Mouse (Mus musculus) E14TG2a.4 (cell line): ENCODE results near the gene C1qtnf5.
A peak's percentile ranks its signal among the peaks of the same experiment; 100 is the strongest.
"Not testable (repeated sequence)": the region's sequence is repeated elsewhere in the genome, so short reads cannot be mapped to it uniquely, and the experiment has no call there.

Experiments used
- H3K27me3 ChIP-seq: 2 replicates; pipeline ENCODE4 v1.6.1; 2014; ENCODE audit warnings: low read length, control low read depth; ENCODE audit not compliant: insufficient read depth
- H3K36me3 ChIP-seq: 2 replicates; pipeline ENCODE4 v1.6.1; 2014; ENCODE audit warnings: low read length, control low read depth; ENCODE audit not compliant: insufficient read depth
- H3K4me1 ChIP-seq: replicated peaks from 2 replicates; pipeline ENCODE4 v1.6.1; 2014; ENCODE audit warnings: low read depth, low read length, control low read depth
- H3K4me3 ChIP-seq: replicated peaks from 2 replicates; pipeline ENCODE4 v1.5.1; 2014; ENCODE audit warnings: mild to moderate bottlenecking, low read length
- H3K9me3 ChIP-seq: 2 replicates; pipeline ENCODE4 v1.6.1; 2014; ENCODE audit warnings: low read length, control low read depth
- CTCF ChIP-seq: conservative IDR thresholded peaks from 2 replicates; pipeline ENCODE4 v1.5.1; 2014; ENCODE audit warnings: low read length
- NANOG ChIP-seq: IDR thresholded peaks from 2 replicates; pipeline ENCODE4 v1.6.1; 2014; ENCODE audit warnings: borderline replicate concordance, low read length, mixed read lengths
- POU5F1 ChIP-seq: IDR thresholded peaks from 2 replicates; pipeline ENCODE4 v1.6.1; 2014; ENCODE audit warnings: low read length, borderline replicate concordance

The C1qtnf5 gene

DNA sequence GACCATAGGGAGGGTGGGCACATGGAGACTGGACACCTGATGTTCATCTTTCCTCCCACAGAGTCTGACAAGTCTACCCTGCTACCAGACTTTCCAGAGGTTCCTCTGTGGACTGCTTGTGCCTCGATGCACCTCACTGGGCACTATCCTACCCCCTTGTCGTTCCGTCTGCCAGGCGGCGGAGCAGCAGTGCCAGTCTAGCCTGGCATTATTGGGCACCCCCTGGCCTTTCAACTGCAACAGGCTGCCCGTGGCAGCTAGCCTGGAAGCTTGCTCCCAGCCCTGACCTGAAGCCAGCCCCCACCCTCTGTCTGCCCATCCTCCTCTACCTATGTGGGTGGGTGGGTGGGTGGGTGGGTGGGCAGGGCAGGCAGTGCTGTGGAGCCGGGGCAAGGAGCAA lies 863 bp upstream of the C1qtnf5 start:
- Histone ChIP-seq H3K36me3 (peaks cover 51% of the 10 kb centered on the region), H3K9me3 (no peaks in the 10 kb centered on the region), H3K4me3 (no peak overlapping the region), H3K4me1 (peaks cover 60% of the 10 kb centered on the region), H3K27me3 (no peaks in the 10 kb centered on the region)
- no peak for TF ChIP-seq CTCF
- no peak for TF ChIP-seq NANOG
- no peak for TF ChIP-seq POU5F1

- no peaks in the 10 kb centered on the region for H3K9me3 ChIP-seq
- peaks cover 56% of the 10 kb centered on the region for H3K4me1 ChIP-seq
- no peaks in the 10 kb centered on the region for H3K27me3 ChIP-seq
- peaks cover 51% of the 10 kb centered on the region for H3K36me3 ChIP-seq
- no peak overlapping the region for H3K4me3 ChIP-seq
- TF ChIP-seq CTCF = no peak
- no peak for TF ChIP-seq POU5F1
- TF ChIP-seq NANOG = no peak
Observed at GRCm38 (mm10) chr9:44106596-44106995, 449 bp upstream of the C1qtnf5 start.

- H3K4me1 ChIP-seq = peaks cover 45% of the 10 kb centered on the region
- H3K27me3 ChIP-seq = no peaks in the 10 kb centered on the region
- TF ChIP-seq POU5F1 (no peak), NANOG (no peak), CTCF (peak; percentile 81)
- H3K4me3 ChIP-seq = peak overlapping the region; percentile 67
- peaks cover 51% of the 10 kb centered on the region for H3K36me3 ChIP-seq
- no peaks in the 10 kb centered on the region for H3K9me3 ChIP-seq
Observed at GRCm38 (mm10) chr9:44107557-44108179, 623 bp downstream of the C1qtnf5 start.

DNA sequence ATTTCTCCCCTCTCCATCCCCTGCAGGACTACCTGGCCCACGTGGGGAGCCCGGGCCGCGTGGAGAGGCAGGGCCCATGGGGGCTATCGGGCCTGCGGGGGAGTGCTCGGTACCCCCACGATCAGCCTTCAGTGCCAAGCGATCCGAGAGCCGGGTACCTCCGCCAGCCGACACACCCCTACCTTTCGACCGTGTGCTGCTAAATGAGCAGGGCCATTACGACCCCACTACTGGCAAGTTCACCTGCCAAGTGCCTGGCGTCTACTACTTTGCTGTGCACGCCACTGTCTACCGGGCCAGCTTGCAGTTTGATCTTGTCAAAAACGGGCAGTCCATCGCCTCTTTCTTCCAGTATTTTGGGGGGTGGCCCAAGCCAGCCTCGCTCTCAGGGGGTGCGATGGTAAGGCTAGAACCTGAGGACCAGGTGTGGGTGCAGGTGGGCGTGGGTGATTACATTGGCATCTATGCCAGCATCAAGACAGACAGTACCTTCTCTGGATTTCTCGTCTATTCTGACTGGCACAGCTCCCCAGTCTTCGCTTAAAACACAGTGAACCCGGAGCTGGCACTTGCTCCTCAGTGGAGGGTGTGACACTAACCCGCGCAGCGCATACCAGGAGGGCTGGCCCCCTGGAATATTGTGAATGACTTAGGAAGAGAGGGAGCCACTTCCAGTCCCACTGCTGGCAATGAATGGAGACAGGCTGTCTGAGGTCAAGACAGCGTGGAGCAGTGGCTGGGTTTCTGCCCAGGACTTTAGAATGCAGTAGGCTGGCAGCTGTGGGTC lies 1.4 kb downstream of the C1qtnf5 start:
- TF ChIP-seq POU5F1 = no peak
- no peak for TF ChIP-seq NANOG
- TF ChIP-seq CTCF = no peak
- Histone ChIP-seq H3K27me3 (no peaks in the 10 kb centered on the region), H3K36me3 (peaks cover 51% of the 10 kb centered on the region), H3K9me3 (no peaks in the 10 kb centered on the region), H3K4me1 (peaks cover 44% of the 10 kb centered on the region), H3K4me3 (peak overlapping the region; percentile 67)

DNA sequence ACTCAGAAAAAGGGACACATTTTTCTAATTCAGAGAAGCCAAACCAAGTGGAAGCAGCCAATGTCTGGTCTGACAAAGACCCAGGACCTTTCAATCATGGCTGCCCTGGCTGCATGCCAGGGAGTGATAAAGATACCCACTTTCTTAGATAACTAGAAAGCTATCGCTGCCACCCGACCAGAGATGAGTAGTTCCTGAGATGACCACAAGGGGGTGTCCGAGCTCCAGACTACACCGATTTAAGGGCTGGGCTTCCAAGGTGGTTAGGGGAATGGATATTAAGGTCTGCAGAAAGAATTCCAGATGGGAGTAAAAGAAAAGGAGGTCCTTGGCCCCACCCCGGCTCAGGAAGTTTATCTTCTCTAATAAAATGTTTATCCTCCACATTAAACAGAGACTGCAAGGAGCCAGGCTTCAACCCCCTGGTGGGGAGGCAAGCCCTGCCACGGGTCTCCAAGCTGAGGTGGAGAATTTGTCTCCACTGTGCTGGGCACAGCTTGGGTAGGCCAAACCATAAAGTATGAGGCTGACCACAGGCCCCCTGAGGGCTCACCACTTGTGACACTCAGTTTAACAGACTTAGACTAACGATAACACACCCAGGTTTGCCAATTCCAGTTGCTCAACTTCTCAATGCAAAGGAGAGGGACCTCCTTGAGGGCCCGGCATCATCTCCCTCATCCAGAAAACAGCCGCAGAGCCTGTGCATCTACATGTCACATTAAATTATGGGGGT lies 2.5 kb downstream of the C1qtnf5 start:
- TF ChIP-seq POU5F1 (no peak), CTCF (peak; percentile 84)
- Histone ChIP-seq H3K36me3 (peaks cover 45% of the 10 kb centered on the region), H3K4me3 (no peak overlapping the region), H3K9me3 (no peaks in the 10 kb centered on the region), H3K27me3 (no peaks in the 10 kb centered on the region), H3K4me1 (peaks cover 51% of the 10 kb centered on the region)

DNA sequence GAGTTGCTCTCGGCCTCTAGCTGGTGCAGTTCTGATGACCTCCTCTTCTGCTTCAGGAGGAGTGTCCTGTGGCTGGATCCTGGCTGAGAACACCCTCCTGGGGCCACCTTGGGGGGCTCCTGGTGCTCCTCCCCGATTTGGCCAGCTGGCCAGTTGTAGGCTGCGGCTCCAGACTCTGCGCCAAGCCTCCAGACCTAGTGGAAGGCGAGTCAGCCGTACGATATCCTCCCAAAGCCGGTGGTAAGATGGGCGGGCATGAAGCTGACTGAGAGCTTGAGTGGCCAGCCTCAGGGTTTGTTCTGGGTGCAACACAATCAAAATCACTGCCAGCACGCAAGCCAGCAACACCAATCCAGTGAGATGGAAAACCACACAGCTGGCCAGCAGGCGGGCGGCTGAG lies 4.9 kb downstream of the C1qtnf5 start:
- not testable (repeated sequence) for H3K27me3 ChIP-seq, H3K9me3 ChIP-seq
- peaks cover 57% of the 10 kb centered on the region for H3K4me1 ChIP-seq
- H3K36me3 ChIP-seq = peaks cover 28% of the 10 kb centered on the region
- H3K4me3 ChIP-seq = 0 out of 2 replicates have a peak overlapping the region, but pooled peaks have one; percentile 35

- TF ChIP-seq POU5F1 (no peak), CTCF (no peak), NANOG (no peak)
- peak within 1 kb of the TSS; percentile 87 for H3K4me3 ChIP-seq
- H3K4me1 ChIP-seq = peaks cover 44% of the 10 kb centered on the region
- peaks cover 20% of the 10 kb centered on the region for H3K36me3 ChIP-seq
- no peaks in the 10 kb centered on the region for H3K27me3 ChIP-seq
- no peaks in the 10 kb centered on the region for H3K9me3 ChIP-seq
Observed at GRCm38 (mm10) chr9:44113105-44113789, 6.2 kb downstream of the C1qtnf5 start, which contains the start of the genes Gm49380 and Rnf26. Gm49380 (minus strand) TSS chr9:44113500. Rnf26 (minus strand) TSS chr9:44113517.

DNA sequence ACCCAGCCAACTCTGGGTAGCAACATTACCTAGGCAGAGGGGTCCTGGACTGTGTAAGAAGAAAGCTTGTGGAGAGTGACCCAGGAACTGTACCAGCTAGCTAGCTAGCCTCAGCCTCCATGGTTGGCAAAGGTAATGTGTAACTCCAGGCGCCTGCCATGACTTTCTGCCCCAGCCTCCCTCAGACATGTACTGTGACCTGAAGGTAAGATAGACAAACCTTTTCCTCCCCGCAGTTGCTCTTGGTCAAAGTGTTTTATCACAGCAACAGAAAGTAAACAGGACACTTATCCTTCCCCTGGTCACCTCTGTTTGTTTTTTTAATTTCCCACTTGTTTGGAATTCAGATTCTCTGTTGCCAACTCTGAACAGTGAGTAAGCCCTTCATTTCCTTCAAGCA lies 7.4 kb downstream of the C1qtnf5 start:
- TF ChIP-seq CTCF (no peak), NANOG (no peak)
- Histone ChIP-seq H3K9me3 (no peaks in the 10 kb centered on the region), H3K27me3 (no peaks in the 10 kb centered on the region), H3K4me1 (peaks cover 32% of the 10 kb centered on the region), H3K36me3 (peaks cover 12% of the 10 kb centered on the region), H3K4me3 (peak overlapping the region; percentile 87; the same call in 1 of the 2 replicates)
